In genomic region chr16:87353605-87354004, GRCm38 (mm10) we compare ENCODE assay signal across 8 mouse cellular contexts. TPM values are rescaled to one million over a fixed set of nuclear protein-coding genes. Genes with fewer than 3 reads are reported as not detected.
DNase-seq lines count a peak whose midpoint lies in the region; ATAC-seq and TF ChIP-seq lines count a peak whose summit lies in the region.

No protein-coding gene starts in this region.

- no peak overlapping the region for H3K27ac ChIP-seq in cerebellum, adult 2 months (ENCODE audit: insufficient read depth, low read length)
- H3K27ac ChIP-seq in lung, embryonic 16.5 days (ENCODE audit: low read length) = no peak overlapping the region
- H3K27ac ChIP-seq in limb, embryonic 13.5 days = no peak overlapping the region; the same call in 1 of the 2 replicates
- H3K27ac ChIP-seq in stomach, embryonic 14.5 days (ENCODE audit: low read length) = no peak overlapping the region

- peak overlapping the region; percentile 69 for H3K4me2 ChIP-seq in lung, embryonic 16.5 days (ENCODE audit: low read depth, low read length)
- peak overlapping the region; percentile 57 for H3K4me2 ChIP-seq in limb, embryonic 13.5 days (replicated peaks)
- H3K4me2 ChIP-seq in stomach, embryonic 14.5 days (replicated peaks; ENCODE audit: low read depth, low read length) = peak overlapping the region; percentile 36

- H3K4me1 ChIP-seq in cerebellum, adult 2 months (ENCODE audit: control insufficient read depth, insufficient read depth, low read length) = no peaks in the 10 kb centered on the region
- peaks cover 3% of the 10 kb centered on the region; the same call in 1 of the 2 replicates for H3K4me1 ChIP-seq in lung, embryonic 16.5 days (replicated peaks; ENCODE audit: control insufficient read depth, insufficient read depth, low read length)
- H3K4me1 ChIP-seq in limb, embryonic 13.5 days = peaks cover 9% of the 10 kb centered on the region
- H3K4me1 ChIP-seq in stomach, embryonic 14.5 days (ENCODE audit: control insufficient read depth, insufficient read depth, low read length) = no peaks in the 10 kb centered on the region

- H3K9me3 ChIP-seq in lung, embryonic 16.5 days (ENCODE audit: control insufficient read depth, low read length) = no peaks in the 10 kb centered on the region
- no peaks in the 10 kb centered on the region for H3K9me3 ChIP-seq in limb, embryonic 13.5 days
- no peaks in the 10 kb centered on the region for H3K9me3 ChIP-seq in stomach, embryonic 14.5 days (ENCODE audit: control insufficient read depth, low read depth, low read length)

- H3K36me3 ChIP-seq in lung, embryonic 16.5 days (ENCODE audit: control insufficient read depth, insufficient read depth, low read length) = peaks cover 8% of the 10 kb centered on the region
- peaks cover 24% of the 10 kb centered on the region for H3K36me3 ChIP-seq in limb, embryonic 13.5 days
- H3K36me3 ChIP-seq in stomach, embryonic 14.5 days (ENCODE audit: control insufficient read depth, insufficient read depth, low read length) = peaks cover 6% of the 10 kb centered on the region; the same call in 1 of the 2 replicates

- H3K9ac ChIP-seq in lung, embryonic 16.5 days (ENCODE audit: low read length) = no peak overlapping the region
- no peak overlapping the region; the same call in 1 of the 2 replicates for H3K9ac ChIP-seq in limb, embryonic 13.5 days
- H3K9ac ChIP-seq in stomach, embryonic 14.5 days (replicated peaks; ENCODE audit: low read depth, low read length) = no peak overlapping the region

- H3K27me3 ChIP-seq in cerebellum, adult 2 months (ENCODE audit: control insufficient read depth, insufficient read depth, low read length) = no peaks in the 10 kb centered on the region
- H3K27me3 ChIP-seq in lung, embryonic 16.5 days (ENCODE audit: control insufficient read depth, insufficient read depth, low read depth, low read length) = no peaks in the 10 kb centered on the region
- no peaks in the 10 kb centered on the region for H3K27me3 ChIP-seq in limb, embryonic 13.5 days
- H3K27me3 ChIP-seq in stomach, embryonic 14.5 days (ENCODE audit: control insufficient read depth, insufficient read depth, low read length) = no peaks in the 10 kb centered on the region

- TF ChIP-seq CTCF in cerebellum, adult 2 months (IDR thresholded peaks at IDR 0.05; ENCODE audit: borderline replicate concordance, insufficient read depth, low read depth, low read length) = no peak

- no peak for ATAC-seq in lung, embryonic 16.5 days (ENCODE audit: low read depth)
- no peak for ATAC-seq in limb, embryonic 13.5 days (ENCODE audit: low FRiP score, low read depth)
- no peak; the same call in 1 of the 2 replicates for ATAC-seq in stomach, embryonic 14.5 days (ENCODE audit: insufficient number of reproducible peaks, insufficient read depth, low FRiP score, low read depth)

- no peak for TF ChIP-seq POLR2A in cerebellum, adult 2 months (IDR thresholded peaks at IDR 0.05; ENCODE audit: borderline replicate concordance, insufficient read depth, low read length)

- DNase-seq in cerebellum, adult 2 months = peak in 1 of 2 experiments; percentile 12
- DNase-seq in cerebellum, adult 9-10 months = no peak
- no peak for DNase-seq in lung, postnatal 25 days (ENCODE audit: low spot score)
- no peak for DNase-seq in embryo, embryonic 9.5 days (ENCODE audit: extremely low spot score)
- no peak for DNase-seq in left cerebral cortex, adult 9 months (ENCODE audit: low spot score in 2 of 2)

- WGBS in cerebellum, adult 2 months = 100% methylated on average over 1 of the region's 1 CpGs
- WGBS in lung, embryonic 16.5 days = 96% methylated on average over 1 of the region's 1 CpGs
- 91% methylated on average over 1 of the region's 1 CpGs for WGBS in limb, embryonic 13.5 days
- WGBS in stomach, embryonic 14.5 days = 97% methylated on average over 1 of the region's 1 CpGs

- H3K4me3 ChIP-seq in cerebellum, adult 2 months (replicated peaks; ENCODE audit: insufficient read depth, low read depth, low read length) = peak overlapping the region; percentile 69
- peak overlapping the region; percentile 84 for H3K4me3 ChIP-seq in lung, embryonic 16.5 days (ENCODE audit: low read length)
- peak overlapping the region; percentile 72 for H3K4me3 ChIP-seq in limb, embryonic 13.5 days
- H3K4me3 ChIP-seq in stomach, embryonic 14.5 days (ENCODE audit: low read depth, low read length) = peak overlapping the region; percentile 69

RNA-seq across cellular contexts. Expression of gene N6amt1, which starts 0.4 kb away (rescaled TPM):
- polyA plus RNA-seq in cerebellum, adult 2 months (2012; rRNA removed) = 20.4 and 20.5 TPM in 2 replicates
- 20.7 and 23.6 TPM in 2 replicates for polyA plus RNA-seq in lung, embryonic 16.5 days (2015; fragmentation: Nextera tagmentation; extraction: Ambion mirVana)
- polyA plus RNA-seq in limb, embryonic 13.5 days (2015; fragmentation: Nextera tagmentation; extraction: Ambion mirVana) = 32.6 and 35.6 TPM in 2 replicates
- 26.7 and 29.6 TPM in 2 replicates for polyA plus RNA-seq in stomach, embryonic 14.5 days (2014; fragmentation: Nextera tagmentation; extraction: Ambion mirVana)
